Mouse (Mus musculus) intestine, postnatal 0 days (tissue): ENCODE results near the gene Gsg1l. TPM values are rescaled to one million over a fixed set of nuclear protein-coding genes. Genes with fewer than 3 reads are reported as not detected.

Experiments
- ATAC-seq: fragments of 200-750 bp; cut with Nextera tagmentation; 2 replicates; pipeline ENCODE4 v1.8.0; 2017; ENCODE audit warnings: mild to moderate bottlenecking, moderate TSS enrichment, moderate library complexity
- H3K27ac ChIP-seq: fragments of 300-500 bp; sonication (generic); 2 replicates; pipeline ENCODE4 v1.5.1; 2014; ENCODE audit warnings: mild to moderate bottlenecking, low read depth, low read length, moderate library complexity
- H3K27me3 ChIP-seq: fragments of 300-500 bp; sonication (generic); replicated peaks from 2 replicates; pipeline ENCODE4 v1.6.1; 2014; ENCODE audit warnings: low read length, mixed read lengths; ENCODE audit not compliant: control insufficient read depth, insufficient read depth
- H3K36me3 ChIP-seq: fragments of 300-500 bp; sonication (generic); 2 replicates; pipeline ENCODE4 v1.6.1; 2014; ENCODE audit warnings: mild to moderate bottlenecking, moderate library complexity; ENCODE audit not compliant: control insufficient read depth, insufficient read depth
- H3K4me1 ChIP-seq: fragments of 300-500 bp; sonication (generic); replicated peaks from 2 replicates; pipeline ENCODE4 v1.6.1; 2014; ENCODE audit warnings: antibody characterized with exemption, low read length, mixed read lengths; ENCODE audit not compliant: control insufficient read depth, insufficient read depth
- H3K4me2 ChIP-seq: fragments of 300-500 bp; sonication (generic); replicated peaks from 2 replicates; pipeline ENCODE4 v1.6.1; 2014; ENCODE audit warnings: low read depth, mild to moderate bottlenecking, moderate library complexity
- H3K4me3 ChIP-seq: fragments of 300-500 bp; sonication (generic); 2 replicates; pipeline ENCODE4 v1.5.1; 2014; ENCODE audit warnings: low read depth, low read length
- H3K9ac ChIP-seq: fragments of 300-500 bp; sonication (generic); 2 replicates; pipeline ENCODE4 v1.6.1; 2014; ENCODE audit warnings: mild to moderate bottlenecking, low read depth, low read length
- H3K9me3 ChIP-seq: fragments of 300-500 bp; sonication (generic); 2 replicates; pipeline ENCODE4 v1.6.1; 2016; ENCODE audit warnings: mixed run types; ENCODE audit not compliant: control insufficient read depth
- CTCF ChIP-seq: sonication (generic); IDR thresholded peaks from 2 replicates; pipeline ENCODE4 v1.5.1; 2016; ENCODE audit warnings: low read depth, mild to moderate bottlenecking, control low read depth, antibody characterized with exemption, moderate library complexity
- WGBS: fragments of 180-500 bp; shearing (Covaris S2); extraction: QIAGEN DNeasy Blood & Tissue Kit; methylation state at CpG from one replicate; pipeline ENCODE4 v1.1.7; 2014; 5-methylcytosine and 5-hydroxymethylcytosine counted together
- polyA plus RNA-seq: library from polyadenylated mRNA; unstranded; fragments of >200 nt; fragmentation: Nextera tagmentation; extraction: Ambion mirVana; gene quantifications from 2 replicates; pipeline ENCODE4 v1.2.1, GENCODE M21; 2015

Gsg1l gene
- polyA plus RNA-seq, 1 experiment from 2014 or later: 0.52 TPM

- ATAC-seq: no peak
- 52% methylated on average over 5 of the region's 5 CpGs for whole genome bisulfite sequencing
- H3K4me2 ChIP-seq: no peak overlapping the region
- H3K4me1 ChIP-seq: no peaks in the 10 kb centered on the region
- no peak overlapping the region for H3K9ac ChIP-seq
- H3K9me3 ChIP-seq: no peaks in the 10 kb centered on the region
- H3K36me3 ChIP-seq: no peaks in the 10 kb centered on the region
- no peaks in the 10 kb centered on the region for H3K27me3 ChIP-seq
- H3K27ac ChIP-seq: no peak overlapping the region
- H3K4me3 ChIP-seq: no peak overlapping the region
- TF ChIP-seq CTCF: no peak
These were observed 80.5 kb downstream of the Gsg1l start for GRCm38 (mm10) chr7:126001683-126002082.

GRCm38 (mm10) chr7:125999921-126000320 lies 82.3 kb downstream of the Gsg1l start:
- WGBS: 89% methylated on average over 3 of the region's 3 CpGs
- no peak for ATAC-seq

GRCm38 (mm10) chr7:125996151-125996550 lies 86.1 kb downstream of the Gsg1l start:
- TF ChIP-seq CTCF: no peak
- 91% methylated on average over 1 of the region's 1 CpGs for WGBS
- Histone ChIP-seq H3K9me3 (no peaks in the 10 kb centered on the region), H3K27me3 (no peaks in the 10 kb centered on the region), H3K36me3 (no peaks in the 10 kb centered on the region), H3K9ac (no peak overlapping the region), H3K27ac (no peak overlapping the region), H3K4me2 (no peak overlapping the region), H3K4me3 (no peak overlapping the region), H3K4me1 (no peaks in the 10 kb centered on the region)
- no peak for ATAC-seq

More at GRCm38 (mm10) chr7:125999921-126000320, 82.3 kb downstream of the Gsg1l start:
- no peak overlapping the region for H3K9ac ChIP-seq
- no peak overlapping the region for H3K4me3 ChIP-seq
- TF ChIP-seq CTCF: no peak
- H3K4me2 ChIP-seq: no peak overlapping the region
- H3K27ac ChIP-seq: no peak overlapping the region
- no peaks in the 10 kb centered on the region for H3K4me1 ChIP-seq
- no peaks in the 10 kb centered on the region for H3K27me3 ChIP-seq
- H3K9me3 ChIP-seq: no peaks in the 10 kb centered on the region
- no peaks in the 10 kb centered on the region for H3K36me3 ChIP-seq

GRCm38 (mm10) chr7:125992356-125992891 lies 89.8 kb downstream of the Gsg1l start:
- WGBS: 66% methylated on average over 6 of the region's 6 CpGs
- no peak overlapping the region for H3K27ac ChIP-seq

GRCm38 (mm10) chr7:125991846-125992245 lies 90.4 kb downstream of the Gsg1l start:
- H3K4me3 ChIP-seq: no peak overlapping the region
- TF ChIP-seq CTCF: no peak
- no peaks in the 10 kb centered on the region for H3K4me1 ChIP-seq
- H3K27me3 ChIP-seq: no peaks in the 10 kb centered on the region
- H3K9me3 ChIP-seq: no peaks in the 10 kb centered on the region
- no peak for ATAC-seq
- WGBS: 54% methylated on average over 2 of the region's 2 CpGs
- no peak overlapping the region for H3K9ac ChIP-seq
- no peak overlapping the region for H3K4me2 ChIP-seq
- H3K36me3 ChIP-seq: no peaks in the 10 kb centered on the region
- no peak overlapping the region for H3K27ac ChIP-seq

More at GRCm38 (mm10) chr7:125992356-125992891, 89.8 kb downstream of the Gsg1l start:
- Histone ChIP-seq H3K36me3 (no peaks in the 10 kb centered on the region), H3K4me2 (no peak overlapping the region), H3K4me3 (no peak overlapping the region), H3K27me3 (no peaks in the 10 kb centered on the region), H3K4me1 (no peaks in the 10 kb centered on the region), H3K9me3 (no peaks in the 10 kb centered on the region), H3K9ac (no peak overlapping the region)
- TF ChIP-seq CTCF: no peak
- ATAC-seq: no peak

- Histone ChIP-seq H3K36me3 (no peaks in the 10 kb centered on the region), H3K27ac (no peak overlapping the region), H3K4me2 (no peak overlapping the region), H3K4me3 (no peak overlapping the region), H3K9me3 (no peaks in the 10 kb centered on the region), H3K4me1 (no peaks in the 10 kb centered on the region), H3K9ac (no peak overlapping the region), H3K27me3 (no peaks in the 10 kb centered on the region)
- 83% methylated on average over 7 of the region's 7 CpGs for WGBS
- no peak for TF ChIP-seq CTCF
- ATAC-seq: no peak
These were observed 92.2 kb downstream of the Gsg1l start for GRCm38 (mm10) chr7:125989969-125990368.

- Histone ChIP-seq H3K9ac (no peak overlapping the region), H3K36me3 (no peaks in the 10 kb centered on the region), H3K4me1 (no peaks in the 10 kb centered on the region), H3K4me3 (no peak overlapping the region), H3K4me2 (no peak overlapping the region), H3K9me3 (no peaks in the 10 kb centered on the region), H3K27me3 (no peaks in the 10 kb centered on the region), H3K27ac (no peak overlapping the region)
- ATAC-seq: no peak
- WGBS: 50% methylated on average over 4 of the region's 4 CpGs
- TF ChIP-seq CTCF: no peak
These were observed 92.7 kb downstream of the Gsg1l start for GRCm38 (mm10) chr7:125989489-125989888.
